Mouse (Mus musculus) v-Abl transformed pro-B cells (cell line): ENCODE measurements at regions not wholly inside any gene's neighbourhood (a gene's known extent, or its start where the extent isn't known, plus 50 kb on each side); places are given as distances from the start of the nearest gene placed in this dataset.

Experiments used
- in situ Hi-C, 2 experiments: fragments of 400-800 bp; cut with MboI; formaldehyde crosslinking; loops; one replicate each; pipeline ENCODE4 v1.15.1; 2025; ENCODE audit not compliant: unreplicated experiment in 2 of 2

- in situ Hi-C loops: no loop called here
Observed at GRCm38 (mm10) chr5:74891541-74891940, 153.0 kb downstream of the Chic2 start.

GRCm38 (mm10) chr5:74888934-74889333, 155.6 kb downstream of the Chic2 start:
- in situ Hi-C loops: no loop called here

GRCm38 (mm10) chr5:74885958-74886357, 158.6 kb downstream of the Chic2 start:
- in situ Hi-C loops: no loop called here

GRCm38 (mm10) chr5:74882563-74882962, 162.0 kb downstream of the Chic2 start:
- in situ Hi-C loops: no loop called here

- in situ Hi-C loops: no loop called here
Observed at GRCm38 (mm10) chr5:74880669-74881226, 163.8 kb downstream of the Chic2 start.

- in situ Hi-C loops: no loop called here
Observed at GRCm38 (mm10) chr5:74880048-74880437, 164.5 kb downstream of the Chic2 start.

- in situ Hi-C loops: no loop called here
Observed at GRCm38 (mm10) chr5:74879098-74880047, 165.2 kb downstream of the Chic2 start.

- in situ Hi-C loops: no loop called here
Observed at GRCm38 (mm10) chr5:74877595-74877994, 167.0 kb downstream of the Chic2 start.

- in situ Hi-C loops: no loop called here
Observed at GRCm38 (mm10) chr5:74877185-74877584, 167.4 kb downstream of the Chic2 start.

GRCm38 (mm10) chr5:74874691-74875090, 169.9 kb downstream of the Chic2 start:
- in situ Hi-C loops: no loop called here

- in situ Hi-C loops: no loop called here
Observed at GRCm38 (mm10) chr5:74870615-74871014, 167.9 kb upstream of the Lnx1 start.

GRCm38 (mm10) chr5:74867113-74867785, 164.5 kb upstream of the Lnx1 start:
- in situ Hi-C loops: no loop called here

GRCm38 (mm10) chr5:74866697-74867096, 164.0 kb upstream of the Lnx1 start:
- in situ Hi-C loops: no loop called here

GRCm38 (mm10) chr5:74865446-74865845, 162.7 kb upstream of the Lnx1 start:
- in situ Hi-C loops: no loop called here

- in situ Hi-C loops: no loop called here
Observed at GRCm38 (mm10) chr5:74864540-74865157, 161.9 kb upstream of the Lnx1 start.

GRCm38 (mm10) chr5:74861297-74861696, 158.6 kb upstream of the Lnx1 start:
- in situ Hi-C loops: no loop called here

GRCm38 (mm10) chr5:74857861-74858260, 155.1 kb upstream of the Lnx1 start:
- in situ Hi-C loops: no loop called here

GRCm38 (mm10) chr5:74857161-74857560, 154.4 kb upstream of the Lnx1 start:
- in situ Hi-C loops: no loop called here

- in situ Hi-C loops: no loop called here
Observed at GRCm38 (mm10) chr5:74847824-74848223, 145.1 kb upstream of the Lnx1 start.

- in situ Hi-C loops: no loop called here
Observed at GRCm38 (mm10) chr5:74846674-74847073, 144.0 kb upstream of the Lnx1 start.

- in situ Hi-C loops: no loop called here
Observed at GRCm38 (mm10) chr5:74834401-74834800, 131.7 kb upstream of the Lnx1 start.
